8 mouse cellular contexts compared by ENCODE assay signal in the genomic region with DNA sequence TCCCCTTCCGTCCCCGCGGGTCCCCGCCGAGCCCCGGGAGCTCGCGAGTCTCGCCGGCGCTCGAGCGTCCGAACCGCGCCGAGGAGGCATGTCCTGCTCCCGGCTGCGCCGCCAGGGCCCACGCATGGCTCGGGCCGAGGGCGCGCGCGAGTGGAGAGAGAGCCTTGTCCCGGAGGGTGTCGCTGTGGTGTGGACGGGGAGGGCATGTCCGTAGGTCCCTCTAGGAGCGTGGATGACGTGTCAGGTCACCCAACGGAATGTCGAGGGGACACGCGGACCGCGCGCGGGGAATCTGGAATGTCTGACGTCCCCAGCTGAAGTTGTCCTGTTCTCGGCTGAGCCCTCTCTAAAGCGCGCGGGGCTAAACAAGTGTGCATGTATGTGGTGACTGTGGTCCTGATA. TPM values are rescaled to one million over a fixed set of nuclear protein-coding genes. Genes with fewer than 3 reads are reported as not detected.
DNase-seq lines count a peak whose midpoint lies in the region; ATAC-seq and TF ChIP-seq lines count a peak whose summit lies in the region.

No protein-coding gene starts in this region.

- peak overlapping the region; percentile 75 for H3K27ac ChIP-seq in bone marrow, adult 2 months (ENCODE audit: control insufficient read depth, insufficient read depth, low read depth, low read length, poor library complexity)
- peak overlapping the region; percentile 12; the same call in 1 of the 2 replicates for H3K27ac ChIP-seq in embryonic fibroblast, embryonic 13.5 days (ENCODE audit: insufficient read depth, low read length)
- H3K27ac ChIP-seq in heart, embryonic 11.5 days (ENCODE audit: low read depth, low read length): peak overlapping the region; percentile 94
- H3K27ac ChIP-seq in kidney, postnatal 0 days: peak overlapping the region; percentile 96
- peak overlapping the region; percentile 86 for H3K27ac ChIP-seq in liver, embryonic 13.5 days
- peak overlapping the region; percentile 89 for H3K27ac ChIP-seq in stomach, embryonic 15.5 days

- no peaks in the 10 kb centered on the region for H3K9me3 ChIP-seq in heart, embryonic 11.5 days (replicated peaks; ENCODE audit: control insufficient read depth, low read length)
- H3K9me3 ChIP-seq in kidney, postnatal 0 days (replicated peaks; ENCODE audit: low read length): no peaks in the 10 kb centered on the region
- no peaks in the 10 kb centered on the region for H3K9me3 ChIP-seq in liver, embryonic 13.5 days (replicated peaks)
- H3K9me3 ChIP-seq in stomach, embryonic 15.5 days: no peaks in the 10 kb centered on the region

- no peaks in the 10 kb centered on the region; the same call in 1 of the 2 replicates for H3K4me1 ChIP-seq in bone marrow, adult 2 months (ENCODE audit: control insufficient read depth, insufficient read depth, low read length)
- H3K4me1 ChIP-seq in embryonic fibroblast, embryonic 13.5 days (ENCODE audit: control insufficient read depth, insufficient read depth, low read length): no peaks in the 10 kb centered on the region
- no peaks in the 10 kb centered on the region for H3K4me1 ChIP-seq in heart, embryonic 11.5 days (ENCODE audit: control insufficient read depth, insufficient read depth, low read length)
- no peaks in the 10 kb centered on the region for H3K4me1 ChIP-seq in kidney, postnatal 0 days (replicated peaks; ENCODE audit: insufficient read depth, low read length)
- H3K4me1 ChIP-seq in liver, embryonic 13.5 days (replicated peaks): peaks cover 23% of the 10 kb centered on the region
- peaks cover 9% of the 10 kb centered on the region; the same call in 1 of the 2 replicates for H3K4me1 ChIP-seq in stomach, embryonic 15.5 days

- H3K27me3 ChIP-seq in heart, embryonic 11.5 days (ENCODE audit: control insufficient read depth, insufficient read depth, low read length): no peaks in the 10 kb centered on the region
- H3K27me3 ChIP-seq in kidney, postnatal 0 days (ENCODE audit: insufficient read depth, low read length): no peaks in the 10 kb centered on the region
- H3K27me3 ChIP-seq in liver, embryonic 13.5 days: no peaks in the 10 kb centered on the region
- no peaks in the 10 kb centered on the region for H3K27me3 ChIP-seq in stomach, embryonic 15.5 days (replicated peaks)

- peak; percentile 59; the same call in 1 of the 2 replicates for TF ChIP-seq POLR2A in bone marrow, adult 2 months (IDR thresholded peaks at IDR 0.05; ENCODE audit: borderline replicate concordance, control insufficient read depth, low read depth, low read length)
- TF ChIP-seq POLR2A in embryonic fibroblast, embryonic 13.5 days (IDR thresholded peaks at IDR 0.05; ENCODE audit: low read depth, low read length): peak; percentile 57

- peak overlapping the region; percentile 95 for H3K9ac ChIP-seq in heart, embryonic 11.5 days (ENCODE audit: low read depth, low read length)
- peak overlapping the region; percentile 94 for H3K9ac ChIP-seq in kidney, postnatal 0 days (ENCODE audit: low read depth, low read length)
- H3K9ac ChIP-seq in liver, embryonic 13.5 days: peak overlapping the region; percentile 89
- peak overlapping the region; percentile 55 for H3K9ac ChIP-seq in stomach, embryonic 15.5 days

- peak overlapping the region; percentile 66 for H3K4me2 ChIP-seq in heart, embryonic 11.5 days
- peak overlapping the region; percentile 70 for H3K4me2 ChIP-seq in kidney, postnatal 0 days (ENCODE audit: low read length)
- H3K4me2 ChIP-seq in liver, embryonic 13.5 days: peak overlapping the region; percentile 89
- peak overlapping the region; percentile 79 for H3K4me2 ChIP-seq in stomach, embryonic 15.5 days

- peak; percentile 77 for ATAC-seq in heart, embryonic 11.5 days (replicated peaks; ENCODE audit: insufficient number of reproducible peaks, low FRiP score, low TSS enrichment)
- peak; percentile 89 for ATAC-seq in kidney, postnatal 0 days (replicated peaks; ENCODE audit: low FRiP score, low read depth)
- ATAC-seq in liver, embryonic 13.5 days (ENCODE audit: low read depth): peak; percentile 74
- peak; percentile 78 for ATAC-seq in stomach, embryonic 15.5 days (ENCODE audit: insufficient read depth, low FRiP score, low read depth)

- peak; percentile 67 to 70 for DNase-seq in B cell, adult 2 months
- DNase-seq in kidney, postnatal 0 days (ENCODE audit: low spot score): peak; percentile 85
- DNase-seq in liver, embryonic 13.5 days: peak; percentile 55
- peak; percentile 46 to 56 for DNase-seq in natural killer cell, adult 2 months (ENCODE audit: low spot score in 2 of 2)

- under 1% methylated on average over 46 of the region's 46 CpGs for WGBS in bone marrow, adult 2 months
- 3% methylated on average over 46 of the region's 46 CpGs for WGBS in heart, embryonic 11.5 days (ENCODE audit: insufficient replicate concordance)
- under 1% methylated on average over 46 of the region's 46 CpGs for WGBS in kidney, postnatal 0 days
- WGBS in liver, embryonic 13.5 days (ENCODE audit: insufficient replicate concordance): under 1% methylated on average over 45 of the region's 46 CpGs
- under 1% methylated on average over 28 of the region's 46 CpGs for WGBS in stomach, embryonic 15.5 days

- H3K4me3 ChIP-seq in bone marrow, adult 2 months (replicated peaks; ENCODE audit: control insufficient read depth, low read depth, low read length): peak overlapping the region; percentile 94
- H3K4me3 ChIP-seq in embryonic fibroblast, embryonic 13.5 days (ENCODE audit: insufficient read depth, low read length): peak overlapping the region; percentile 42
- peak overlapping the region; percentile 84 for H3K4me3 ChIP-seq in heart, embryonic 11.5 days (ENCODE audit: low read depth, low read length)
- peak overlapping the region; percentile 81 for H3K4me3 ChIP-seq in kidney, postnatal 0 days (replicated peaks; ENCODE audit: low read depth, low read length)
- H3K4me3 ChIP-seq in liver, embryonic 13.5 days (replicated peaks): peak overlapping the region; percentile 85
- peak overlapping the region; percentile 73 for H3K4me3 ChIP-seq in stomach, embryonic 15.5 days (replicated peaks)

- TF ChIP-seq CTCF in bone marrow, adult 2 months (IDR thresholded peaks at IDR 0.05; ENCODE audit: control insufficient read depth, insufficient read depth, low read length): peak; percentile 50; the same call in 1 of the 2 replicates
- peak; percentile 52; the same call in 1 of the 2 replicates for TF ChIP-seq CTCF in embryonic fibroblast, embryonic 13.5 days (IDR thresholded peaks at IDR 0.05; ENCODE audit: borderline replicate concordance, insufficient read depth, low read length)
- TF ChIP-seq CTCF in kidney, postnatal 0 days (IDR thresholded peaks at IDR 0.05; ENCODE audit: low read depth): peak; percentile 44

- H3K36me3 ChIP-seq in heart, embryonic 11.5 days (ENCODE audit: control insufficient read depth, insufficient read depth, low read length): no peaks in the 10 kb centered on the region
- no peaks in the 10 kb centered on the region for H3K36me3 ChIP-seq in kidney, postnatal 0 days (ENCODE audit: insufficient read depth, low read length)
- peaks cover 11% of the 10 kb centered on the region; the same call in 1 of the 2 replicates for H3K36me3 ChIP-seq in liver, embryonic 13.5 days
- no peaks in the 10 kb centered on the region for H3K36me3 ChIP-seq in stomach, embryonic 15.5 days

RNA-seq across cellular contexts. Expression of gene St7, which starts 1.8 kb away (rescaled TPM):
- 12.6 and 18.8 TPM in 2 replicates for polyA plus RNA-seq in bone marrow, adult 2 months (2011; ENCODE audit: insufficient read depth, insufficient read length, low replicate concordance, missing spikeins)
- 20.0 and 23.0 TPM in 2 replicates for polyA plus RNA-seq in embryonic fibroblast, embryonic 13.5 days (2011; ENCODE audit: insufficient read length, low read depth, missing spikeins)
- polyA plus RNA-seq in heart, embryonic 11.5 days (2014; fragmentation: Nextera tagmentation; extraction: Ambion mirVana): 26.9 and 31.6 TPM in 2 replicates
- 18.4 and 19.4 TPM in 2 replicates for polyA plus RNA-seq in kidney, postnatal 0 days (2015; fragmentation: Nextera tagmentation; extraction: Ambion mirVana)
- 11.0 and 11.8 TPM in 2 replicates for polyA plus RNA-seq in liver, embryonic 13.5 days (2015; fragmentation: Nextera tagmentation; extraction: Ambion mirVana)
- polyA plus RNA-seq in stomach, embryonic 15.5 days (2015; fragmentation: Nextera tagmentation; extraction: Ambion mirVana): 23.5 and 26.1 TPM in 2 replicates

RNA-seq across cellular contexts. Expression of gene Capza2, which starts 58.5 kb away (rescaled TPM):
- polyA plus RNA-seq in bone marrow, adult 2 months (2011; ENCODE audit: insufficient read depth, insufficient read length, low replicate concordance, missing spikeins): 48.7 and 67.3 TPM in 2 replicates
- polyA plus RNA-seq in embryonic fibroblast, embryonic 13.5 days (2011; ENCODE audit: insufficient read length, low read depth, missing spikeins): 271 and 367 TPM in 2 replicates
- polyA plus RNA-seq in heart, embryonic 11.5 days (2014; fragmentation: Nextera tagmentation; extraction: Ambion mirVana): 212 and 236 TPM in 2 replicates
- 218 and 225 TPM in 2 replicates for polyA plus RNA-seq in kidney, postnatal 0 days (2015; fragmentation: Nextera tagmentation; extraction: Ambion mirVana)
- 97.5 and 121 TPM in 2 replicates for polyA plus RNA-seq in liver, embryonic 13.5 days (2015; fragmentation: Nextera tagmentation; extraction: Ambion mirVana)
- polyA plus RNA-seq in stomach, embryonic 15.5 days (2015; fragmentation: Nextera tagmentation; extraction: Ambion mirVana): 218 and 225 TPM in 2 replicates

Comparison
In these comparisons a context has a peak if more than half of its experiments do, and no peak if none do; other contexts are left out.
1. Peak in every context shown above with its lines: DNase-seq, ATAC-seq, H3K4me3 ChIP-seq and H3K27ac ChIP-seq.
2. H3K27ac ChIP-seq: peak in every context shown above with its lines; median percentile 96 in kidney, postnatal 0 days; 94 in heart, embryonic 11.5 days; 89 in stomach, embryonic 15.5 days; 86 in liver, embryonic 13.5 days; 75 in bone marrow, adult 2 months; 12 in embryonic fibroblast, embryonic 13.5 days.
3. H3K4me3 ChIP-seq: peak in every context shown above with its lines; median percentile 94 in bone marrow, adult 2 months; 85 in liver, embryonic 13.5 days; 84 in heart, embryonic 11.5 days; 81 in kidney, postnatal 0 days; 73 in stomach, embryonic 15.5 days; 42 in embryonic fibroblast, embryonic 13.5 days.